Mouse (Mus musculus) induced T-regulatory cell, adult 2 months (primary cell): ENCODE data around the gene Ankrd50.

ENCODE experiments used
- DNase-seq: peaks from one replicate; pipeline ENCODE4 v3.0.0-alpha.2; 2012; ENCODE audit warnings: low read depth

Gene Ankrd50

DNA sequence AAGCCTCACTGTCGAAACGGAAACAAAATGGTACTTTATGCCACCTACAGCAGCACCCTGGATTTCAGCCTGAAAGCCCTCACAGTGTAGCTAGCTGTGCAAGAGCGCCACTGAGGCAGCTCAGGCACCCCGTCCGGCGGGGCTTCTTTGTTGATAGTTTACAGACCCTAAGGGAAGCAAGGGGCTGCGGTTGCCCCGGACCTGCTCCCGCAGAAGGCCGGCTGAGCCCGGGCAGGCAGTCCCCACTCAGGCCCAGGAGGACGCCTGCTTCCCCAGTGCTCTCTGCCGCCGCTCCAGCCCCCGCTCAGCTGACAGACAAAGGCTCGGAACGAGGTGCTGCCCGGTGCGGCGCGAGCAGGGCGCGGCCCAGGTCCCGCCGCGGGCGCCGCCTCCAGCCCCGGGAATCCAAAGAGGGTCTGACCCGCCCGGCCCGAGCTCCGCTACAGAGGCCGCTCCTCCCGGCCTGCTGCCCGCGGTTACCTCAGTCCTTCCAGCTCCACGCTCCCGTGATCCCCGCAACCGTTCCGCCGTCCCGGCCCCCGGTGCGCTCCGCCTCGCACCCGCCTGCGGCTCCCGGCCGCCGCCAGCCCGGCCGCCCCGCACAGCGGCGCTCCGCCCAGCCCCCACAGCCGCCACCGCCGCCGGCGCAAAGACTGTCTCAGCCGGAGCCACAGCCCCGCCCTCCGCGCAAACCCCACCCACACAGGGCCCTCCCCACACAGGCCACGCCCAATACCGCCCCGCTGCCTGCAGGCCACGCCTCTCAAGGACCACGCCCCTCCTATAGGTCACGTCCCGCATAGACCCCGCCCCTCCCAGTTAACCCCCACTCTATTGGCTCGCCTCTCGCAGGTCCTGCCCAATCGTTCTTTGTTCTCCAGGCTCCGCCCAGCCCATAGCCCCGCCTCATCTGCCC is at the start of gene Ankrd50:
Gene Ankrd50 (minus strand): TSS at position 654 of the 916 bp plus-strand sequence.
- peak; percentile 99 for DNase-seq

DNA sequence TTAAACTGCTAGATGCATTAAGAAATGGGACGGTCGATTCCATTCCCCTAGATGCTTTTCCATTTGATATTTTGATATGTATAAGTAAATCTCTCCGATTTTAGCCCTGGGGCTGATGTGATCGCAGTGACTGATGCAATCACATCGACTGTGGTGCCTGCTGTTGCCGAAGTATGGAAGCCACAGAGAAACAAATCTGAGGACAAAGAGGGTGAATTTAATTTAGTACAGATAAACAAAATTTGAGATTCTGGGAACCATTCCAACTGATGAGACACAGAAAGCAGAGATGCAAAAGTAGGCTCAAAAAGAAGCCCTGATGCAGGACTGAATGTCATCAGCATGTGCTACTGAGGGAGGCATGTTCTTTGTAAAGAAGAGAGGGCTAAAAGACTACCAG is 49.6 kb upstream of the Ankrd50 start:
- no peak for DNase-seq

DNA sequence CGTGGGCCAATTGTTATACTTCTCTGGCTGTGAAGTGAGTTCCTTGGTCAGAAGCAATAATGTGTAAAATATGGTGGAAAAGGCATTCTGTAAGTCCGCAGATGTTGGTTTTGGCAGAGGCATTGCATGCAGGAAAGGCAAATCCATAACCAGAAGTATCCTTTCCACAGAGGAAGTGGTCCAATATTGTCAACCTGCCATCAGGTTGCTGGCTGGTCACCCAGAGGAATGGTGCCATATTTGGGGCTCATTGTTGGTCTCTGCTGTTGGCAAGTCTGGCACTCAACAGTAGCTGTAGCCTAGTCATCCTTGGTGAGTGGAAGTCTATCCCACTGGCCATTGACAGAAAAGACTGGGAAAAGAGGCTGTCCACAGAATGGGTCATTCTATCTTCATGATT is 35.8 kb upstream of the Ankrd50 start:
- no peak for DNase-seq

DNA sequence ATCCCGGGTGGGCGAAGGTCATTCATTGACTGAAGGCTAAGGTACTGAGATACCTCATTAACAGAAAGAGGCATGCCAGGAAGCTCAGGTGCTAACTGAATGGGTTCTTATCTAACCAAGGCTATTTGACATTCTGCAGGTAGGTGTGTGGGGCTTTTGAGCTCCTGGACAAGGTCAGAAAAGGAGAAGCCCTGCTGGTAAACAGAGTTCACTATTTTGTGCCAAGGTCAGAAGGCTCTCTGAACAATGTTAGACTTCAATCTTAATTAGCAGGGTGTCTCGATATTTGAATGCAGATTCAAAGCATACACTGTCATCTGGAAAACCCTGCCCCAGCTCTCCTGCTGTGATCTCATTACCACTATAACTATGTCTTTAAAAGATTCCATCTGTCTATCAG is 35.3 kb upstream of the Ankrd50 start:
- DNase-seq: no peak

DNA sequence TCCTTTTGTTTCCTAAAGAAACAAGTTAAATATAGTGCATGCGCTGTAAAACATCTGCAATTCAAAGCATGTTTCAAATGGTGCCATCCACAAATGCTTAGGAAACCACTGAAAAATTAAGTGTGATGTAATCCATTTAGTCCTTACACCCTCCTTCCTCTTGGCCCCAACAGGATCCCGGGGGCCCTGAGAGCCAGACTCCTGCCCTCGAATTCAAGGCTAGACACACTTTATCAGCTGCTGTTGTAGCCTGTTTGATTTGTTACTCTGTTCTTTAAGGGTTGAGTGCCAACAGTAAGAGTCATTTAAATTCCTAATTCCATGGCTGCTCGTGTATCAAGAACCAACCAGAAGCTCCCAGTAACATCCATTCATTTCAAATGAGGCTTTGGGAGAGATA is 19.0 kb upstream of the Ankrd50 start:
- DNase-seq: no peak

DNA sequence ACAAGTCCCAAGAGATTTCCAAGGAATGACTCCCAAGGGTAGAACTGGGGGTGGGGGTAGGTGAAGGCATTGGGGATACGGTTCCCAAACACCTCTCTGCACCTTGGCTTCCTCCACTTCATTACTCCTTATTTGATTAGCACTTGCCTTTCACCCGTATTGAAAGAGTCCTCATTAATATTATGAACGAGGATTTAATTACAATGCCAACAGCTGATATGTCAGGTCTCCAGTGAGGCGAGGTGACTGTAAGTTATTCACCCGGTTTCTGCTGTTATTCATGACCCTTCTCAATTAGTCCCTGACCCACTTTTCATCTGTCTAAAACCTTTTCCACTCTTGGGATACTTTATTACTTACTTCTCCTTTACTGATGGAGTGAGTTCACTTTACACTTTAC is 17.5 kb upstream of the Ankrd50 start:
- no peak for DNase-seq

DNA sequence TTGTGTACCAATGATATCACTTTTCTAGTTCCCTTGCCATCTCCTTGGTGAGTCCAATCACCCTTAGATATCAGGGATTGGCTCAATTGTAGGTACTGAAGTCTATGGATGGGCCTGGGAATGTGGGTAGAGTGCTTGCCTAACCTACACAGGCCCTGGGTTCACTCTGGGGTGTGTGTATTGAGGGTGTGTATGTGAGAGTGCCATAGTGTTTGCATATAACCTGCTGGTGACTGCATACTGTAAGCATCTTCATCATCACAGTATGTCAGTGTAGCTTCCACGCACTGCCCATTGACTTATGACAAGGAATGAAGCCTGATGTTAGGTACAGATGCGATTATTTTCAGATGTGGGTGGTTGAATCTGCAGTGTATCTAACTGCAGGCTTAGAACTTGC is 17.1 kb upstream of the Ankrd50 start:
- DNase-seq: no peak

DNA sequence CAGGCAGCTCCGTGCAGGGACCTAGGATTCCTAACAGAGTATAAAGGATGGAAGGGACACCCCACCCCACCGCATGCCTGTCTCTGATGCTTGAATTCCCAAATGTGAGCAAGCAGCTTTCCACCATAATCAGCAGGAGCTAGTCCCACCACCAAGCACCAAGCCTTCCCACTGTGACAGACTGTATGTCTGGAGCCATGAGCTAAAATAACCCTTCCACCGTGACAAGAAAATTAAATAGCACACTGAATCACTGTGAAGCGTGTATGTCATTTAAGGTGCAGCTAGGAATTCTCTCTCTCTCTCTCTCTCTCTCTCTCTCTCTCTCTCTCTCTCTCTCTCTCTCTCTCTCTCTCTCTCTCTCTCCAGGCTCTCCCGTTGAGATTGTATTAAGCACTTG is 16.7 kb upstream of the Ankrd50 start:
- DNase-seq: no peak

DNA sequence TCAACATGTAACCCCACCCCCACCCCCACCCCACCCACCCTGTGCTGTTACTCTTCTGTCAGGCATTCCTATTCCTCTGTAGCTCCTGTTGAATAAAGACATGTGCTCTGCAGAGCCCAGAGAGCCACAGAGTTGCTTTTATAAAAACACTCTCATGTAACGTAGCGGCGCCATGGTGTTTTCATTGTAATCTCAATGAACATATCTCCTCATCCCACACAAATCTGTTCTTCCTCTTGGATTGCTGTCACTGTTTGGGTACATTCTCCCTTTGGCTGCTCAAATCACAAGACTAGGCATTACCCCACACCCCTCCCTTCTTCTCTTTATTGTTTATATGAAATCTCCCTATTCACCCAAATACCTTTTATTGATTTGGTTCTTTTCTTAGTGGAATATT is 13.9 kb upstream of the Ankrd50 start:
- no peak for DNase-seq

DNA sequence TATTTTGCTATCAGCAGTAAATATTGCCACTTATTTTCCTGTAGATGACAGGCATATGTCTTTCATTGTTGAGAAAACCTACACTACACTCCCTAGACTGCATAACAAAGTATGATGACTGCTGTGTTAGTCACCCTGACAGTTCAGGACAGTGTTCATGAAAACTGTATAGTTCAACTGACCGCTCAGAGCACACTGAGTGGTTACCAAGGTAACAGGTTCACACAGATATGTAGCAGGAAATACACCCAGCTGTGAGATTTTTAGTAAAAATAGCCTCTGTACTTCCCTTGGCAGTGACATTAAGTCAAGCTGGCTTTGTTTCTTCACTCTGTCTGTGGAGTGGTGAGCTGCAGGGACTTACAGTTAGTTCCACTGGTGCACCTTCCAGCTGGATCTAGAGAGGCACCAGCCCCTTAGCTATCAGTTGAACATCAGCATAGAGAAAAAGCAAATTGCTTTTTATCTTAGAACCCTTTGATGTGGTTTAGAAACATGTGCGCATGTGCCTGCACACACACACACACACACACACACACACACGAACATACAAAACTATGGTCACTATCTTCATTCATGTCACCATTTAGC is 12.2 kb upstream of the Ankrd50 start:
- peak; percentile 22 for DNase-seq

DNA sequence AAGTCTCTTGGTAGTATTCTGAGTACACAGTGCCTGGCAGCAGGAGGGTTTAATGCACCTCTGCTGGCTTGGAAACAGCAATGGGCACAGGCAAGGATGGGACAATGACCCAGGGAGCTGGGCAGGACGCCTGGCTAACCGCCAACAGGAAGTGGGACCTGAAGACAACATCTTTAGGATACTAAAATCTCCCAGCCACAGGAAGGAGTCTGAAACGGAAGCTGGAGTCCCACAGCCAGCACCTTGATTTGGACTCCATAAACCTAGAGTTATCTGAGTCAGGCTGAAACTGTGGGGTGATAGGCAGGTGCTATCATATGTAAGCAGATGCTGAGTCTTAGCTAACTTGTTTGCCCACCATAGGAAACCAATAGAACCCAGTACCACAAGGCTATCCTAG is 7.1 kb upstream of the Ankrd50 start:
- DNase-seq: peak; percentile 29

DNA sequence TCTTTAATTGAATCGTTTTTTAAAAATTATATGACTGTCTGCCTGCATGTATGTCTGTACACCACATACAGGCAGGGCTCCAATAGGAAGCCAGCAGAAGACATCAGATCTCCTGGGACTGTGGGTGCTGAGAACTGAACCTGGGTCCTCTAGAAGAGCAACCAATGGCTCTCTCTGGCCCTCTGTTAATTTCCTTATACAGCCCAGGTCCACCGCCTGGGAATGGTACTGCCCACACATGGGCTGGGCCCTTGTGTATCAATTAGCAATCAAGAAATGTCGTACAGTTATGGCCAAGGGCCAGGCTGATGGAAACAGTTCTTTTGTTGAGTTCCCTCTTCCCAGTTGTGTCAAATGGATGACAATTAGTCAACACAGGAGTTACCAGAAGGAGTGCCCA is 6.6 kb upstream of the Ankrd50 start:
- DNase-seq: no peak

DNA sequence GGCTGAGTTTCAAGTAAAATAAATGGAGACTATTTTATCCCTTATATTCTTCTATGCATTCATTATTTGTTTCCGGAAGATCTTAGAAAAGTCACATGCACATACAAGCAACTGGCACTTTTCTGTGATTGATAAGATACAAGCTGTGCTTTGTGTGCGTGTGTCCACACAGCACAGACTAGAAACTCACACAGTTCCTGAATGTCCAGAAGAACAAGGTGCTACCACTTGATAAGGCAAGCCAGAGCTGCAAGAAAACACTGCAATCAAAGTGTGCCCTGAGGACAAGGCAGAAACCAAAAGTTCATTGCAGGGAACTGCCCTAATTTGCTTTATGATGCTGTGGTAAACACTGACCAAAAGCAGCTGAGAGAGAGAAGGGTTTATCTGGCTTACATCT is 6.1 kb upstream of the Ankrd50 start:
- no peak for DNase-seq

DNA sequence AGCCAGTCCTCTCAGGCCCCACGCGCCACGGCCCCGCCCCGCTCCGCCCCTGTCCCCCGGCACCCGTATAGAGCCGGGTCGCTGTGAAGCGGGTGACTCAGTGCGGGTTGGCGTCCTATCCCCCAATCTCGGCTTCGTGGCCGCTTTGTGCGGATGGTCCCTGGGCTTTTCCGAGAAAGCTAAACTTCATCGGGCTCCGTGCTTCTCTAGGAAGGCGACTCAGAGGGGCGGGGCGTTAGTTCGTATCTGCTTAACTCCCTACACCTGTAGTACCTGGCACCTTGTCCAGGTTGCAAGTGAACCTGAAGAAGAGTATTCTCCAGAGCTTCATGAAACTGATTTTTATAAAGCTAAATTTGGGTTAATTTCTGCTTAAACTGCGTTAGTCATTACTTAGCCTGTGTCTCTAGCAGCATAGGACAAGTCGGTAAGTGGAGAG is 482 bp upstream of the Ankrd50 start:
- no peak for DNase-seq

DNA sequence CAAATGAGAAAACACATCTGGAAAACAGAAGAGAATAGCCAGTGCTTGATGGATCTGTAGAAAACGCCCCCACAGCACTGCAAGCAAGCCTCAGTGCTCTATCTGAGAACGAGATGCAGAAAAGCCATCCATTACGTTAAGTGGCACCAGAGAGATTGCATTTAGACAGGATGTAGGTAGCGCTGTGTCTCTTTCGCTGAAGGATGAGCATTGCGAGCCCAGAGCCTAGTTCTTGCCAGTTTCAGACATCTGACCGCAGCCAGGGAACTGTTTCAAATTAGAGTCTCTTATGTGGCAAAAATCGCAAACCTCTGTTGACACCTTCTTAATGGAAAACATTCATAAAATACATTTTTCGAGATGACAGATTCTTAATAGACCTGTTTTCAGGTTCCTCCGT is 1.1 kb downstream of the Ankrd50 start:
- no peak for DNase-seq

DNA sequence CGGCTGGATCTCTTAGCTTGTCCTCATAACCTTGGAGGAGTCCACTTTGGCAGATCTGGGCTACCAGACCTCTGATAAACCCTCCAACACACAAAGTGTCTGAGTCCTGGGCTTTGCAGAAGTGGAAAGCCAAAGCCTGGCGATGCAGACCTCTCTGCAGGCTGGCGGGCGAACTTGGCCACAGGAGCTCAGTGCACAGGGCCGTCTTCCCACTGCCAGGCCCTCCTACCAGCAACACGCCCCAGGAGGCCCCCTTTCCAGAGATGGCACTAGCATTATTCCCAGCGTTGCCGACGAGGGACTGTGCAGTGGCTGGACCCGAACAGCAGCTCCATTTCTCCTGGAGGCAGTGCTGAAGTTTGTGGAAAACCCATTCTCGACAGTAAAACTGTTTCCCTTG is 1.9 kb downstream of the Ankrd50 start:
- no peak for DNase-seq

DNA sequence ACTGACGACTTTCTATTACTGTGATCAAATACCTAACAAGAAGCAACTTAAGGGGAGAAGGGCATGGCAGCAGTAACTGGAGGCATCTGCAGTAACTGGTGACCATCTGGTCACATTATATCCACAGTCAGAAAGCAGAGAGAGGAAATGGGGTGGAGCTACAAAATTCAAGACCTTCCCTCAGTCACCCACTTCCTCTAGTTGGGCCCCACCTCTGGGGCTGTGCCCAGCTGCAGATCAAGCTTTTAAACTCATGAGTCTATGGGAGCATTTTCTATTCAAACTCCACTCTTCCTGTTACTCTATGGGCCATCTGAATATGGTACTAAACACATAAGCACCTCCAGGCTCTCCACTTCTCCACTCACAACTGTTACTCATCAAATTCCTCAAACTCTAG is 3.5 kb downstream of the Ankrd50 start:
- peak; percentile 24 for DNase-seq

DNA sequence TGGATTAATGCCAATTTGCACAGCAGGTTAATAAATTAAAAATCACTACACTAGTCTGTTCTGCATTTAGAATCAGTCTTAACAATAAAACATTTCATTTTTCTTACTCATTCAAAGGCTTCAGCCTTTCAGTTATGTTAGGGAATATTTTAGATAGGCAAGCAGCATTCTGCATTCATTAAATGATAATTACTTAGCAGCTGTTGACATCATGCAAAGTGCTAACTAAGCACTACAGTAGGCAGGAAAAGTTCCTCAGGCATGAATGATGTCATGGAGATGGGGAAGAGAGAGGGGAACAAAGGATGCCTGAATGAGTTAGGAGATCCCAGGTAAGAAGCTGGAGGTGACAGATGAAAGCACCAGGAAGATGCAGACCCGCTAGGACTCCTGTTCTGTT is 6.7 kb downstream of the Ankrd50 start:
- DNase-seq: no peak

DNA sequence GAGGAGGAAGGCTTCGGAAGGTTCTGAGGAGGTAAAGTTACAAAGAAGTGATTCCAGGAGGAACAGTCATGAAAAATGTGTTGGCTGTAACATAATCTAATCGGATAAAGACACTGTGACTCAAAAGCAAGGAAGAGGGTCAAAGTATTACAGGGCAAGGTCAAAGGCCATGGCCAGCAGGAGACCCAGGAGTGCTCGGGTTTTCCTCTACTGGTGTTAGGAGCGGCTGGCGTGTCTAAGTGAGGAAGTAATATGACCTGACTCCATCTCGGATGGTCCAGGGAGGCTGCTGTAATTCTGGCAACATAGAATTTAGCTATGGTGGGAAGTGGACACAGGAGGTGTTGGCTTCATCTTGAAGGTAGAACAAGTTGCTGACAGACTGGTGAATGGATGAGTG is 9.1 kb downstream of the Ankrd50 start:
- no peak for DNase-seq

DNA sequence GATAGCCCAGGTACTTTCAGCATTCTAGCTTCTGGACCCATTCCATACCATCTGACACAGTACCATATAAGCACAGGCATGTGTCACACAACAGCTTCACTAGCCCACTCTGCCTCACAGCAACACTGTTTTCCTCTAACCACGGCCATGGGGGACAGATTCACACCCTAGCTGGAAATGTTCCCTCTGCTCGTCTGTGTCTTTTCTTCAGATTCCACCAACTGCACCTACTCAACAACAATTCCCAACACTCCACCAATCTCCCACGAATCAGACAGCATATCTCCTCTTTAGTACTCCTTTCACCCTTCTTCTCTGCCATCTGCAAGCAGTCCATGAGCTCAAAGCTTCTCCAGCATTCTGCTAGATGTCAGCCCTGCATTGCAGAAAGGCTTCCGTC is 11.5 kb downstream of the Ankrd50 start:
- no peak for DNase-seq

DNA sequence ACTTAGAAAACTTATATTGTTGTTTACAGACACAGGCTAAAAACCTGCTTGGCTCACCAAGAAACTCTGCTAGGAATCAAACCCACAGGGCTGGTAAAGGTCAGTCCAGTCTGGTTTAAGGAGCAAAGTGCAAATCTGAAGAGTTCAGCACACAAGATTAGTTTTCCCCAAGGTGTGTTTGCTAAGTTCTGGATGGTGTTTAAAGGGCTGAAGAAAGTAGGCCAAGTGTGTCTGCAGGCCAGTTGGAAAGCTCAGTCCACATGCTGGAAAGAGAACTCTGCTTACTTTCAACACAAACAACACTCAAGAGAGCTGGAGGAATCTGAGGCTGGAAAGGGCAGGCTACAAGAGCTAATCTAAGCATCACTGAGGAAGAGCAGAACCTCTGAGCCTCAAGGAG is 13.1 kb downstream of the Ankrd50 start:
- no peak for DNase-seq

DNA sequence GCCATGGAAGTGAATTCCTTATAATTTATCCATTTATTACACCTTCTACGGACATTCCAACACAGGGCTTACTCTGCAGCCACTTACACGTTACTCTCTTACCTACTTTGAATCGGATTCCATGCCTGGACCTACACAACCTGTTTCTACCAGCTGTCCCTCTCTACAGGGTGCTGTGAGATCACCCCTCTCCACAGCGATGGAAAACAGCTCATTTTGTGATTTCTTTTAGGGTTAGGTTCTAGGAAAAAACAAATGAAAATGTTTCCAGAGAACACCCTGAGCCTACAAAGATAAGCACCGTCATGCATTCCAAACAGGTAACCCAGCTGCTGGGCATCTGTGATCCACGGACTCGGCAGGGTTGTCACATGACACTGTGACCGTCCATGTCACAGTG is 16.5 kb downstream of the Ankrd50 start:
- DNase-seq: no peak

DNA sequence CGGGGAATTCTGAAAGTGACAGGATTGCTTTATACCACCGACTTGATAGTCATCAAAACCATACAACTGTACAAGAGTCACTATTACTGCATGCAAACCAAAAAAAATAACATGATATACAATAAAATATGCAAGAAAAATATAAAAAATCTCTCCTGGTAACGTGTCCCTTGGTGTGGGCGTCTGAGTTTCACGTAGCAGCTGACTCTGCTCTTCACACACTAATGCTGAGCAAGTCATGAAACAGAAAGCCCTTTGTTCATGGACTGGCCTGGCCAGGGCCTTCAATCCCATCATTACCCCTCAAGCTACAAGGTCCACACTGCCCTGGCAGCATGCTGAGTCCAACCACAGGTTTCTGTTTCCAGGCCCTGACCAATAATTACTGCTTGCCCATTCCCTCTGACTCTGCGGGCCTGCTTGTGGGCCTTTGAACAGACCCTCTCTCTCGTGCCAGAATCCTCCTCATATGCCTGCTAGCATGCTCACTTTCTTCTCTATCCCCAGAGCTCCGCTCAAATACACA is 17.7 kb downstream of the Ankrd50 start:
- no peak for DNase-seq

DNA sequence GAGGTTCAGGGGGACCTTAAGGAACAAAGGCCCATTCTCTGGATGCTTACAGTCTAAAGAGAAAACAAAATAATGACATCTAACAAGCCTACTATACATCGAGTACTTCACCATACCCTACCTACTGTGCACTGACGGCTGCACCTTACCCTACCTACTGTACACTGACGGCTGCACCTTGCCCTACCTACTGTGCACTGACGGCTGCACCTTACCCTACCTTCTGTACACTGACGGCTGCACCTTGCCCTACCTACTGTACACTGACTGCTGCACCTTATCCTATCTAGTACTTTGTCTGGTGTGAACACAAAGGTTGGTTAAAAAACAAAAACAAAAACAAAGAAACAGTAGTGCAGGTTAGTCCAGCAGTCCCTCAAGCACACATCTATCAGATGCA is 18.5 kb downstream of the Ankrd50 start:
- no peak for DNase-seq
